Mouse (Mus musculus) thymus, postnatal 25 days (tissue): ENCODE results near the gene Cdc42bpa.

Experiments used
- DNase-seq: peaks from one replicate; pipeline ENCODE4 v3.0.0; 2022

Cdc42bpa gene

DNA sequence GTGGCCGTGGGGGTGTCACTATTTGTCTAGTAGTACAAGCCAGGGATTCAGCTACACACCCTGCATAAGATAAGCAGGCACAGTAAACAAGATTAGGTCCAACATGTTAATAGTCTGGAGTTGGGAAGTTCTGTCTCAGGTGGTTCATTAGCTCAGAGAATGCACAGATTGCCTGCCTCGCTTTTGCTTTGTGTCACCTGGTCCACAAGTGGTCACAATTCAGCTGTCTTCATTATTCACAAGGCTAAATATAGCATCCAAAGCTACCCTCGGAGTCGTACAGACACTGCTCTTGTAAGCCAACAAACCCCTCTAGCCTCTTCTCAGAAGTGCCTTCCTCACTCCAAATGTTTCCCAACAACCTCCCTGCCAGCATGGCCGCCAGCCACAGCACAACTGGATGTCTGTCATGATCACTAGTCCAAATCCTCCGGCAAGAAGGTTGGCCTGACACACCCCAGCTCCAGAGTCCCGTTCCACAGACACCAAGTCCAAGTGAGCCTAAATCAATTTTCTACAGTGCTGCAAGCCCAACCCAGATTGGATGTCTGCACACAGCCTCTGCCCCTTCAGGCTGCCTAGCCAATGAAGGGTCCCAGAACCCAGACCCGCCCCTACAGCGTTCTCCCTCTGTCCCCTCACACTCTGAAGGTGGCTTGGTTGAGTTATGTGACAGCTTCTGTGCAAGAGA, 234.7 kb downstream of the Cdc42bpa start:
- DNase-seq = peak; percentile 37

- DNase-seq = peak; percentile 97
Observed at GRCm38 (mm10) chr1:180195703-180196381, 235.6 kb downstream of the Cdc42bpa start.

DNA sequence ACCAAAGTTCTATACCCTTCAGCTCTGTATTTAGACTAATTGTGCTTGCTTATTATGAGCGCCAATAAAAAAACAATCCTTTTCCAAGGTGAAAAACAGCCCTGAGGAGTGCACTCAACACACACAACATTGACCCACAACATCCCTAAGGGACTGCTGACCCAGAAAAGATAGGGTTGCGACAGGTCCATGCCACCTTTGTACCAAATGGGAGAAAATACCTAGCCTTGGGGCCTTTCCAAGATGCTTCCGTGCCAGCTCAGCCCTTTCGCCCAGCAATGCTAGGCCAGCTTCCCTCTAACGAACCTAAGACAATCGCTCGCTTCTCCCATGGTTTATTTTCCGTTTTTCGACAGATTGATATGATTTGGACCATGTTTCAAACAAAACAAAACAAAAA, 236.2 kb downstream of the Cdc42bpa start:
- DNase-seq = no peak

DNA sequence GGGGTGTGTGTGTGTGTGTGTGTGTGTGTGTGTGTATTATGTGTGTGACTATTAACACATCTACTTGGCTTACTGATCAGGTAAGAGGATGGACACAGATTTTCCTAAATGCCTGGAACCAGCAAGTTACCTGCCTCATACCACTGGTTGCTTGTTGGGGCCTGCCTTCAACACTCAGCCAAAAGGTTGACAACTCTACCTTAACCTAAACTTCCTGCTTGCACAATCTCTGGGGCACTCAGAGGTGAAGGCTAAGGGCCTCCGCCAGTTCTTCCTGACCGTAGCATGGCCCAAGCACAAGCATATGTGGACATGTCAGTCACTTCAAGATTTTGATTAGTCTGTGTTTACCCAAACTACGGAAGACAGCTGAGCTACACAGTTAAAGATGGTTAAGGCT, 237.7 kb downstream of the Cdc42bpa start:
- DNase-seq = no peak

DNA sequence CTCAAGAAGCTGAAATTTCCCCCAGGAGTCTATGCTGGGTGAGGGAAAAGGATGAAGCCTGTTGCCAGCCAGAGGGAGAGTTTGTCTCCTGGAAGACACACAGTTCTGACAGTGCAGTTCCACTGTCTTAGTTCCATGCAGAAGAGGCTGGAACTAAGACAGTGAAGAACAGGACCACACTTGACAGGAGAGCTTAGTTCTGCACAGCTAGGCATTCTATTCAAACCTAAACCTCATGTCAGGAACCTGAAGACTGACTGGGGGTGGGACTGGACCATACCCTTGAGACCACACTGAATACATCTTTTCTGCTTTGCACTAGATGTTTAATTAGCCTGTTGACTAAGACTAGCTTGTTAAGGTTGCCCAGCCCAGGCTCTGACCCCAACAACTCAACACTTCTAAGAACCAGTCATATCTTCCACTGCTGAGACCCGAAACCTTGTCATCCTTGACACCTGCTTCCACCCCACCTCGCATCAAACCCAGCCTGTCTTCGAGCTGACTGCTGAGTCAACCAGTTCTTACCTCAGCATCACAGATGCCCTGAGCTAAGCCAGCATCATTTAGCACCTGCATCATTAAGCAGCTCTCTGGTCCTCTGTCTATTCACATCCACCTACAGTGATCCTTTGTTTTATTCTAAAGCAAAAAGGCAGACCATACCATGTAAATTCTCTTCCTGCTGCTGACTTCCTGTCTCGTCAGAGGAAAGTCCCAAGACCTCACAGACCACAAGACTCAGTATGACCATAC, 238.9 kb downstream of the Cdc42bpa start, which contains the start of gene Coq8a:
Gene Coq8a, minus strand, starts transcription at position 644 of the 756 bp plus-strand sequence.
- no peak for DNase-seq

DNA sequence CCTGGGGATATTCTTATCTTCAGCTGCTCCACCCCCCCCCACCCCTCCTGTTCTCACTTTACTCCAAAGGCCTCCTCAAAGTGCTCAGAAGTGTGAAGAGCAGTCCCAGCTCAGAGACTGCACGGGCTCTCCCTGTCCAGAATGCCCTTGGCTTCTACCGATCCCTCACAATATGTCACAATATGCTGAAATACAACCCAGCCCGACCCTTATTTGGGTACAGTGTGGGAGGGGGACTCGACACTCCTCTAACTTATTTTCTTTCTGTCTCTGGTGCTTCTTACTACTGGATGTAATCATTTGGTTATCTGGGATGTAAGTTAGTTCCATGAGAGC, 239.4 kb downstream of the Cdc42bpa start:
- no peak for DNase-seq

DNA sequence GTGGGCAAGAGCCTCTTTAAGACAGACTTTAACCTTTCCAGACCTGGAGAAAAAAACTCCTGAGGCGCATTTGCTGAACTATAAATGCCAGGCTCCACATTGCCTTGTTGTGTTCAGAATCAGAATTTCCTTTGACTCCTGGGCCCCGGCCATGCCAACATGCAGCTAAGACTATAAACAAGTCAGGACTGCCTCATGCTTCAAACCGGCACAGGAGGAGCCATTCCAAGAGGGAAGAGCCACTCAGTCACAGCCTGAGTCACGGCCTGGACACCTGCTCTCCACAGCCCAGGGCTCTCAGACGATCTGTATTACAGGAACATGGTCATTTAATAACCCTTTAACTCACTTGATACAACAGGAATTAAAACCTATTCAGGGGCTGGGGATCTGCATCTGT, 240.4 kb downstream of the Cdc42bpa start:
- DNase-seq = no peak

GRCm38 (mm10) chr1:180208370-180208769, 248.1 kb downstream of the Cdc42bpa start:
- no peak for DNase-seq

GRCm38 (mm10) chr1:180210031-180210432, 249.8 kb downstream of the Cdc42bpa start:
- DNase-seq = no peak

DNA sequence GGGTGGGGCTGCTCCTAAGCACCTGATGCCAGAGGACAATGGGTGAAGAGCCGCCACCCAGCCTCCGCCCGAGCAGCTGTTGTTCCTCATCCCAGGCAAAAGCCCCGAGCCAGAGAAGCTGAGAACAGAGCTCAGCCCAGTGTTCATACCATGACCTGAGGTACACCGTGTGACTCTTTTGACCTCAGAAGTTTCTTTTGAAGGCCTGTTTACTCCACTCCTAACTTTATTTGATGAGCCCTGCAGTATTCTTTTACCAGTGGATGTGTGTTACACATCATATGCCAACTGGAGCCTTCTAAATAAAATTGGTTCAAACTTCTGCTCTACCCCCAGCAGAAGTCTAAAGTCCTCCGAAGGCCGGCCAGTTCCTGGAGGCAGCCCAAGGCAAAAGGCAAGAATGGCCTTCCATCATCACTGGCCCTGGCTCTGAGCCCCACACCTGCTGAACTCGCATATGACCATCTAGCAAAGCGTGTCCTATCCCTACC, 250.6 kb downstream of the Cdc42bpa start:
- DNase-seq = no peak

GRCm38 (mm10) chr1:180212911-180213310, 252.6 kb downstream of the Cdc42bpa start:
- DNase-seq = no peak

GRCm38 (mm10) chr1:180215044-180215443, 254.8 kb downstream of the Cdc42bpa start:
- DNase-seq = peak; percentile 71
